Mouse (Mus musculus) embryonic fibroblast, embryonic 13.5 days (primary cell): ENCODE measurements at regions not wholly inside any gene's neighbourhood (a gene's known extent, or its start where the extent isn't known, plus 50 kb on each side); places are given as distances from the start of the nearest gene placed in this dataset.

Source experiments
- CTCF ChIP-seq: IDR thresholded peaks from 2 replicates; pipeline ENCODE4 v1.5.1; 2011; ENCODE audit warnings: mild to moderate bottlenecking, control low read depth, low read length, moderate library complexity, borderline replicate concordance; ENCODE audit not compliant: insufficient read depth
- POLR2A ChIP-seq: IDR thresholded peaks from 2 replicates; pipeline ENCODE4 v1.6.1; 2011; ENCODE audit warnings: low read depth, mild to moderate bottlenecking, control low read depth, low read length, moderate library complexity

DNA sequence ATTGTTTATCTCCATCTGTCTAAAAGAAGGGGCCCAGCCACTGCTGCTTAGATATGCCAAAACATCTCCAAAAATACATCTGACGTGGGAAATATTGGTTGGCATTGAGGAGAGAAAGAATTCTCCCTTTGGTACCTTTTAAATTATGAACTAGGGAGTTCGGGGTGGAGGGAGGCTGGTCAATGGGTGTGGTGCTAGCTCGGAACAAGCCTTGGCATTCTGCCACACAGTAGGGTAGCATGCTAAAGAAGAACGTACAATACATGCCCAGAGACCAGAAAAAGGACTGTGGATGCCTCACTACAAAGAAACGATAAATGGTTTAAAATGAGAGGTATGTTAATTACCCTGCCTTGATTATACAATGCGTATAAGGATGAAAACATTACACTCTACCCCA is 149.3 kb downstream of the Nectin1 start:
- no peak for TF ChIP-seq CTCF
- no peak for TF ChIP-seq POLR2A
